13 mouse cellular contexts compared by ENCODE assay signal in the genomic region with DNA sequence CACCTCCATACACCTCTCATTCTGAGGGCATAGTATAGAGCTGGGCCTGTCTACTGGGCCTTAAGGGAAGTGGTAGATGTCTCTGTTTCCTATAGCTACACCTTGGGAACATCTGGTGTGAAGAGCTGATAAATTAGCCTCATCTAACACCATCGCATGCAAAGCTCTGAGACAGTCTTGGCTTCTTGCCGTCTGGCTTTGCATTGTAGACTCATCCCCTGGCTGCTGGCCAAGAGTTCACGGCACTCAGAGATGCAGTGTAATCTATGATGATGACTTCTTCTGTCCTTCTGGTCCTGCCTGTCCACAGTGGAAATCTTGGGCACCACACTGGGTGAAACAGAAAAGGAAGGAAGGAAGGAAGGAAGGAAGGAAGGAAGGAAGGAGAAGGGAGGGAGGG.
A peak's percentile ranks its signal among the peaks of the same experiment; 100 is the strongest.
DNase-seq lines count a peak whose midpoint lies in the region; ATAC-seq lines count a peak whose summit lies in the region.
"Had no signal": no experiment of that assay in that cellular context is flagged by ENCODE, and none has a peak within 500 bp of the region (broad histone marks: within the 10 kb centered on the region; RNA-seq: fewer than 3 reads in every experiment).

No protein-coding gene starts in this region.

- no peak overlapping the region for H3K4me2 ChIP-seq in embryonic facial prominence, embryonic 14.5 days (ENCODE audit: low read depth, low read length)
- H3K4me2 ChIP-seq: hindbrain, embryonic 14.5 days; midbrain, embryonic 11.5 days had no signal

- 68% methylated on average over 3 of the region's 3 CpGs for WGBS in embryonic facial prominence, embryonic 14.5 days
- 91% methylated on average over 3 of the region's 3 CpGs for WGBS in embryonic facial prominence, embryonic 10.5 days

- no peaks in the 10 kb centered on the region for H3K27me3 ChIP-seq in embryonic facial prominence, embryonic 14.5 days (replicated peaks; ENCODE audit: control insufficient read depth, insufficient read depth, low read length)
- H3K27me3 ChIP-seq in embryonic facial prominence, embryonic 10.5 days (replicated peaks; ENCODE audit: low read depth, poor library complexity, severe bottlenecking): no peaks in the 10 kb centered on the region

- DNase-seq in embryonic facial prominence, embryonic 14.5 days (ENCODE audit: low spot score): peak; percentile 35
- no peak for DNase-seq in embryonic facial prominence, embryonic 10.5 days (ENCODE audit: low spot score)
- DNase-seq in left cerebral cortex, adult 11 months (ENCODE audit: low spot score): peak; percentile 3
- DNase-seq in left cerebral cortex, adult 9 months (ENCODE audit: low spot score in 2 of 2): no peak
- peak; percentile 34 for DNase-seq in MEL-GATA-1-ER (ENCODE audit: extremely low read depth, low read depth)
- peak; percentile 6 for DNase-seq in cerebellum, adult 8-10 months
- DNase-seq in lung, postnatal 36 days: no peak
- DNase-seq: B cell, adult 2 months had no signal

- no peaks in the 10 kb centered on the region for H3K36me3 ChIP-seq in embryonic facial prominence, embryonic 14.5 days (ENCODE audit: control insufficient read depth, insufficient read depth, low read length)
- H3K36me3 ChIP-seq in embryonic facial prominence, embryonic 10.5 days (replicated peaks): no peaks in the 10 kb centered on the region
- H3K36me3 ChIP-seq: heart, embryonic 10.5 days had no signal

- no peaks in the 10 kb centered on the region for H3K4me1 ChIP-seq in embryonic facial prominence, embryonic 14.5 days (ENCODE audit: control insufficient read depth, insufficient read depth, low read length)
- no peaks in the 10 kb centered on the region for H3K4me1 ChIP-seq in embryonic facial prominence, embryonic 10.5 days
- H3K4me1 ChIP-seq: heart, embryonic 10.5 days had no signal

- ATAC-seq in embryonic facial prominence, embryonic 14.5 days (ENCODE audit: low read depth): no peak
- ATAC-seq in megakaryocyte, adult 5-6 weeks (ENCODE audit: poor library complexity, severe bottlenecking): no peak

- H3K9ac ChIP-seq in embryonic facial prominence, embryonic 14.5 days (ENCODE audit: low read depth, low read length): no peak overlapping the region
- H3K9ac ChIP-seq: hindbrain, embryonic 14.5 days had no signal

- H3K4me3 ChIP-seq in embryonic facial prominence, embryonic 14.5 days (ENCODE audit: low read depth, low read length): no peak overlapping the region
- H3K4me3 ChIP-seq in embryonic facial prominence, embryonic 10.5 days: no peak overlapping the region
- H3K4me3 ChIP-seq: heart, embryonic 10.5 days; layer of hippocampus, adult 2 months had no signal

- H3K27ac ChIP-seq in embryonic facial prominence, embryonic 14.5 days (replicated peaks; ENCODE audit: low read depth, low read length): no peak overlapping the region
- H3K27ac ChIP-seq in embryonic facial prominence, embryonic 10.5 days (replicated peaks): no peak overlapping the region
- H3K27ac ChIP-seq: heart, embryonic 10.5 days; hindbrain, embryonic 14.5 days; layer of hippocampus, adult 2 months had no signal

- H3K9me3 ChIP-seq in embryonic facial prominence, embryonic 14.5 days (ENCODE audit: control insufficient read depth, low read length): 0 out of 2 replicates have a peak, but pooled peaks cover 3% of the 10 kb centered on the region
- no peaks in the 10 kb centered on the region for H3K9me3 ChIP-seq in embryonic facial prominence, embryonic 10.5 days
- H3K9me3 ChIP-seq: heart, embryonic 10.5 days had no signal

Comparison
In these comparisons a context has a peak if more than half of its experiments do, and no peak if none do; other contexts are left out.
1. DNase-seq: peak in embryonic facial prominence, embryonic 14.5 days (single experiment), left cerebral cortex, adult 11 months (single experiment), MEL-GATA-1-ER (single experiment) and cerebellum, adult 8-10 months (single experiment); none in embryonic facial prominence, embryonic 10.5 days (single experiment), left cerebral cortex, adult 9 months (0 of 2) and lung, postnatal 36 days (single experiment).